Mouse (Mus musculus) bone marrow macrophage, adult 2 months (primary cell): ENCODE measurements around the gene Tldc1. TPM values are rescaled to one million over a fixed set of nuclear protein-coding genes. Genes with fewer than 3 reads are reported as not detected.

Experiments
- H3K27ac ChIP-seq: 2 replicates; pipeline ENCODE4 v1.5.1; 2012; ENCODE audit warnings: low read depth, low read length; ENCODE audit not compliant: insufficient read depth
- H3K4me1 ChIP-seq: 2 replicates; pipeline ENCODE4 v1.6.1; 2012; ENCODE audit warnings: low read length; ENCODE audit not compliant: control insufficient read depth, insufficient read depth
- H3K4me3 ChIP-seq: 2 replicates; pipeline ENCODE4 v1.5.1; 2012; ENCODE audit warnings: mild to moderate bottlenecking, low read length, moderate library complexity; ENCODE audit not compliant: insufficient read depth
- CTCF ChIP-seq: IDR thresholded peaks from 2 replicates; pipeline ENCODE4 v1.5.1; 2012; ENCODE audit warnings: low read depth, mild to moderate bottlenecking, low read length, moderate library complexity
- POLR2A ChIP-seq: IDR thresholded peaks from 2 replicates; pipeline ENCODE4 v1.6.1; 2012; ENCODE audit warnings: mild to moderate bottlenecking, low read depth, low read length, borderline replicate concordance
- polyA plus RNA-seq: library from polyadenylated mRNA; stranded (reverse); fragments of >200 nt; gene quantifications from 2 replicates; pipeline ENCODE4 v1.2.4, GENCODE M21; 2012; ENCODE audit not compliant: missing spikeins, insufficient read depth, insufficient read length

The Tldc1 gene
- polyA plus RNA-seq, 1 experiment, result 5.4 TPM

DNA sequence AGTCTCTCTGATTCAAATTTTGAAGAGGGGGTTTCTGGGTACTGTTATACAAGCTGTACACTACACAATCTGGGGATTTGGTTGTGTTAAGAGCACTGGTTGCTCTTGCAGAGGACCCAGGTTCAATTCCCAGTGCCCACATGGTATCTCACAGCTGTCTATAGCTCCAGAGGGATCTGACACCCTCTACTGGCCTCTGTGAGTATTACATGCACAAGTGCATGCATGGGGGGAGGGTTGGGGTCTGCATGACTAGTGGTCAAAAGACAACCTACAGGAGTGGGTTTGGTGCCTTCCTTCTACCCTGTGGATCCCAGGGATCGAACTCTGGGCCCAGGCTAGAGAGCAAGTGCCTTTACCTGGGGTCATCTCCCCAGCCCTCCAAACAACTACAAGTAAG is 24.4 kb upstream of the Tldc1 start:
- Histone ChIP-seq H3K4me1 (peaks cover 16% of the 10 kb centered on the region), H3K4me3 (no peak overlapping the region), H3K27ac (no peak overlapping the region)
- TF ChIP-seq POLR2A (no peak), CTCF (peak; percentile 33; the same call in 1 of the 2 replicates)

DNA sequence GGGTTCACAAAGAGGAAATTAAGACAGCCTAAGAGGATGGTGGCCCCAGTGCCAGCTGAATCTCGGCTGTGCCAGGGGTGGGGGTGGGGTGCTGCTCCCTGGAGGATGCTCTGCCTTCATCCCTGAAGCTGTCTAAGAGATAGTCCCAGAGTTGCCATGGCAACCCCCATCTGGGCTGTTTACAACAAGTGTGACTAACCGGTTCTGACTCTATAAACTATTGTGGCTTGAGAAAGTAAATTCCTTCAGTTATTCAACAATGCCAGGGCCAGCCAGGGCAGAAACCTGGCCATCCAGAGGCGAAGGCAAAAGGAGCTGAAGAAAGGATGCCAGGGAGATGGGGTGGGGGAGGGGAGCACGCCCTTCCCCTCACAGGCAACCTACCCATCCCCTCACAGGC is 23.0 kb upstream of the Tldc1 start:
- TF ChIP-seq CTCF, result no peak
- TF ChIP-seq POLR2A, result no peak
- Histone ChIP-seq H3K4me1 (peaks cover 8% of the 10 kb centered on the region), H3K4me3 (no peak overlapping the region)

DNA sequence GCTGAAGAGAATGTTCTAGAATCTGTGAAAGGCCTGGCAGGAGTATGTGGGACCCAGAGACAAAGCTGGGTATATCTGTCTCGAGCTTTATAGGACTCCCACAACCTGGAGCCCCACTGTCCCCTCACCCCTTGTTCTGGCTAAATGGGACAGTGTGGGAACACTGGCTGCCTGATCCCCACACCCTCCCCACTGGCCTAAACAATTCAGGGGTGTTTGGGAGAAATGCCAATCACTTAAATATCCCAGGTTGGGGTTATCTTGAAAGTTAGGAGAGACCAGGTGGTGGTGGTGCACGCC is 20.7 kb upstream of the Tldc1 start:
- no peak overlapping the region for H3K27ac ChIP-seq
- peaks cover 8% of the 10 kb centered on the region for H3K4me1 ChIP-seq
- TF ChIP-seq CTCF (no peak), POLR2A (no peak)
- no peak overlapping the region for H3K4me3 ChIP-seq

More for the DNA sequence above, 23.0 kb upstream of the Tldc1 start:
- H3K27ac ChIP-seq, result no peak overlapping the region

DNA sequence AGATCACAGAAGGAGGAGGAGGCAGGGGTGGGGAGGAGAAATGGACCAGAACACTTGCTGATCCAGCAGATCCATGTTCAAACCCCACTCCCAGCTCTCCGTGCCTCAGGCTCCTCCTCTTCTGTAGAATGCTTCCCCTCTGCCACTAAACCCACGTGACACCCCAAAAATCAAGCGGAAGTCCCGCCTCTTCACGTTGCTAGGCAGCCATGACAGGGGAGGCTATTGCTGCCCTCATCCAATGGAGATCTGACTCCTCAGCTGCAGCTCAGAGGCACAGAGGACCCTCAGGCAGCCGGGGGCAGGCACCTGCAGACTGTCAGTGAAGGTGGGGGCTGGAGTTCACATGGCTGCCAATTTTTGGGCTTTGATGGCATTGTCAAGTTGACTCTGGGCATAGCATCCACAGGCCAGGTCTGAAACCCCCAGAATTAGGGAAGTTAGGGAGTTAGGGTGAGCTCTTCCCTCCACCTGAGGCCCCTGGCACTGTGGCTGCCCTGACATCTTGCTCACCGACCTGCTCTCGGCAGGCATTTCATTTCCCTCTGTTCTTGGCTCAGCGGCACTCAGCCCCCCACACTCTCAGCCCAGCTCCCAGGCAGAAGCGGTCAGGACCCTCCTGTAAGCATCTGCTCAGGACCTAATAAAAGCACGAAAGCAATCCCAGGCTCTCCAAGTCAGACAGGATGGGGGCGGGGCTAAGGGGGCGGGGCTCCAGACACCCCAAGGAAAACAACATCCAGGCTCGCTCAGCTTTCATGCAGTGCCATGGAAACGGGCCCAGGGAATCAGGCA is 20.2 kb upstream of the Tldc1 start:
- Histone ChIP-seq H3K27ac (no peak overlapping the region), H3K4me1 (peaks cover 8% of the 10 kb centered on the region), H3K4me3 (peak overlapping the region; percentile 40)
- TF ChIP-seq CTCF (no peak), POLR2A (no peak)

DNA sequence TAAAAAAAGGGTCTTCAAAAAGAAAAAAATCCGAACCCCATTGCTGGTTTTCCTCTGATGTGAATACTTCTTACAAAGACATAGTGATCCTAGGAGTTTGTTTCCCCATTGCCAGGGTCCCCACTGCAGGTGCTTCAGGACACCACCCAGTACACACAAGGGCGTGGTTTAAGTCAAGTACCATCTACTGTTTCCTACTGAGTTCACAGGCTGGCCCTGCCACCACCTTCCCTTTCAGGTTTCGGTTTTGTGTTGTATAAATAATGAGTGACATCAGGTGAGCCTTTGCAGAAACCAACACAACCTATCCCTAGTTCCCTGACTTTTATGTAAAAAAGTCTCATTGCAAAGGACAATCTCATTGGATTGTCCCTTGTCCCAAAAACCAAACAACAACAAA is 17.4 kb upstream of the Tldc1 start:
- TF ChIP-seq POLR2A (no peak), CTCF (no peak)
- Histone ChIP-seq H3K4me3 (no peak overlapping the region), H3K4me1 (peaks cover 23% of the 10 kb centered on the region), H3K27ac (no peak overlapping the region)

DNA sequence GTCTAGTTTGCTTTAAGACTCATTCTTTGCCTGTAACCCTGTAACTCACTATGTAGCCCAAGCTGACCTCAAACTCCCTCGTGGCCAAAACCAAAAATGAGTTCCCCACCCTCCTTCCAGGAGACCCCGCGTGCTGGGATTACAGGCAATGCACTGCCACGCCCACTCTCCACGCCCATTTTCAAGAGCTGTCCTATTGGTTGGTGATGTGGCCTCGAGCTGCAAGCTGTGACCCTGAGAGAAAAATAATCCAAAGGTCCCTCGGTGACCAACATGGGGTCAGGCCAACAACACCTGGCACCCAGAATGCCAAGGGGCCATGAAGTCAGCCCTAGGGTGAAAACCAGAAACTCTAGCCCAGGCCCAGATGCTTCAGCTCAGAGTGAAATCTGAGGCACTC is 16.5 kb upstream of the Tldc1 start:
- no peak overlapping the region for H3K4me3 ChIP-seq
- no peak overlapping the region for H3K27ac ChIP-seq
- TF ChIP-seq CTCF, result no peak
- no peak for TF ChIP-seq POLR2A
- H3K4me1 ChIP-seq, result peaks cover 23% of the 10 kb centered on the region

DNA sequence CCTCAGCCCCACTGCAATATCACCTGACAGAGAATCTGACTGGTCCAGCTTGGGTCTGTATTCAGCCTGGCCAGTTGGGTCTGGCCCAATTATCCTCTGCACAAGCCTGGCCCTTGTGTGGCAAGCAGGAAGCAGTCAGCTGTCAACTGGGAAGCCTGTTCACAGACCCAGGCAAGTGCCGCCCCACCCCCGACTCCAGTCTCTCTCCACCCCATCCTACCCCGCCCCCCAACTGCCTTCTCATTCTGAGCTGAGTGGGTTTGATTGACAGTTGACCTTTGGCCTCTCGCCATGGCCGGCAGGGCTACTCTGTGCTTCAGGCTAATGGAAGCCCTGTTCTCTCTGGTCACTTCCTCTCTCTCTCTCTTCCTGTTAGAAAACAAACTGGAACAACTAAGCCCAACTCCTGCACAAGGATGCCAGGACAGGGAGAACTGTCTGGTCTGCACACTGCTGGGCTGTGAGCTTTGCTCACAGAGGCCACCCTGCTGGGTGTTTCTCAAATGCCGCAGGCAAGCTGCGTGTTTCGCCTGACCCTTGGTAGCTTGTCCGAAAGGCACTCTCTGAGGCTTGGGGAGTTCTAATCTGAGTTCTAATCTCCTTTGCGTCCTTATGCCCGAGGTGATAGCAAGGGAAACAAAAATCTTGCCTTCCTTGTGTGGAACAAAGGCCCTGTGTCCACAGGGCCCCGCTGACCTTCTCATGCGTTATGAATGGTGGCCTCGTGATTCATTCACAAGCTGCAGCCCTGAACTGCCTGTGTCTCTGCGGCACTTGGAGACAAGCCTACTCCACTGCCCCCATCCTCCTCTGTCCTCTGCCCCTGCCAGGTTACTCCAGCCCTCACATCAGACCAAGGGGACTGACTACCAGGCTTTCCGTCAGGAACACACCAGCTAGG is 13.8 kb upstream of the Tldc1 start:
- TF ChIP-seq POLR2A (no peak; the same call in 1 of the 2 replicates), CTCF (no peak)
- Histone ChIP-seq H3K4me3 (no peak overlapping the region), H3K27ac (peak overlapping the region; percentile 33), H3K4me1 (peaks cover 14% of the 10 kb centered on the region)

DNA sequence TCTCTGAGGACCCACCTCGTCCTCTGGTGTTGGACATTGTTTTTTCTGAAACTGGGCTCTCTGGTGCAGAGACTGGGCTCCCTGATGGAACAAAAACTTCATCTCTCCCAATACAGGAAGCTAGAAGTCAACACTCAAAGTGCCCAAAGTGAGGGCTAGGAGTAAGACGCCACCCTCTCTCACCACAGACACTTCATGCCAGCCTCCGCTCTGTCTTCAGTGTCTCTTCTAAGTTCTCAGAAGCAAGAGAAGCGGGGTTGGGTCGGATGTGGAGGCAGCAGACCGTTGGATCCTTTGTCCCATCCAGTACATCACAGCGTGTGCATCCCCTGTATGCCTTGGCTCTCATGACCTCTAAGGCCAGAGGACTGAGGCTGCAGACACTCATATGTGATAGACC is 11.4 kb upstream of the Tldc1 start:
- H3K4me1 ChIP-seq, result peaks cover 17% of the 10 kb centered on the region
- TF ChIP-seq CTCF, result no peak
- no peak for TF ChIP-seq POLR2A
- no peak overlapping the region for H3K4me3 ChIP-seq
- no peak overlapping the region for H3K27ac ChIP-seq

DNA sequence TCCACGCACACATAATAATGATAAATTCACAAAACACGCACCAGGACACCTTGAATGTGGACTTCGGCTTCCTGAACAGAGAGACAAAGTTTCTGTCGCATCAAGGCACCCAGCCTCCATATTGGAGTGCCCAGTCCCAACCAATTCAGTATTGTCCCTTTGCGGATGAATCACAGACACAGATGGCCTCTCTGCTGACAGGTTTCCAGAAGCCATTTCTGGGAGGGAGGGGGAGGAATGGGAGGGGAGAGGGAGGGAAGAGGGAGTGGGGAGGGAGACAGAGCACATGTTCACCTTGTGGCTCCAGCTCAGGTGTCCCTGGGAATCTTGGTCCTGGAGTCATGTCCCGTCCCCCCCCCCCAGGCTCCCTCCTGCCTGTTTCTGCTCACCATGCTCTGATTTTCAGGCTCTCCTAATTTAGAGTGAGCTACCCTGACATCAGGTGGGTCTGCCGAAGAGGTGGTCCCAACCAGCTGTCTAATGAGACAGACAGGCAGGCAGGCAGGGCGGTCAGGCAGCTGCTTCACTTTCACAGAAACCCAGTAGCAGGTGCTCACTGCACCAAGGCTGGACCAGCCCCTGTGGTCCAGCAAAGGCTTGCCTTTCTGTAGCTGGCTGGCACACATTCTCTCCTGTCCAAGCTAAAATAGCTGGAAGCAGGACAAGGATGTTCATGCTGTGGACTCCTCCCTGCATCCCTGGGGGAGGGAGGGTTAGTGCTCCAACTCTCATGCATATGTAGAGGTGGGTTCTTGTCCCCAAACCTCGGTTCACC is 10.6 kb upstream of the Tldc1 start:
- TF ChIP-seq CTCF (no peak), POLR2A (no peak)
- no peak overlapping the region for H3K27ac ChIP-seq
- peaks cover 24% of the 10 kb centered on the region for H3K4me1 ChIP-seq

DNA sequence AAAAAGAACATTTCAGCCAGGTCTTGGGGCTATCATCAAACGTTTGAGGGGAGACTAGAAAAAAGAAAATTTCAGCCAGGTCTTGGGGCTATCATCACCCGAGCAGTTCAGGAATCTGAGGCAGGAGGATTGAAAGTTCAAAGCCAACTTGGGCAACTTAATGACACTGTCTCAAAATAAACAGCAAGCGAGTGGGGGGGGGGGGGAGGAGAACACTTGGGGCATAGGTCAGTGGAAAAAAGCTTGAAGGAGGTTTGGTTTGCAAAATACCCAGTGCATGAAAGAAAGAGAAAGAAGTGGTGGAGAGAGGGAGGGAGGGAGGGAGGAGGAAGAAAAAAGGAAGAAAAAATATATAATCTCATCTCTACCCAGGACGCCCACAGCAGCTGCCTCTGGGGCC is 9.1 kb upstream of the Tldc1 start:
- no peak for TF ChIP-seq POLR2A
- TF ChIP-seq CTCF, result no peak
- no peak overlapping the region for H3K27ac ChIP-seq
- H3K4me3 ChIP-seq, result no peak overlapping the region
- H3K4me1 ChIP-seq, result peaks cover 22% of the 10 kb centered on the region

More for the DNA sequence above, 10.6 kb upstream of the Tldc1 start:
- no peak overlapping the region for H3K4me3 ChIP-seq
